Mouse (Mus musculus) cerebellum, postnatal 25 days (tissue): ENCODE measurements around the gene Gsdma.

ENCODE experiments used
- DNase-seq, 2 experiments: peaks; one replicate each; pipeline ENCODE4 v3.0.0; 2021; ENCODE audit warnings: mixed read lengths in 2 of 2

Gsdma gene

DNA sequence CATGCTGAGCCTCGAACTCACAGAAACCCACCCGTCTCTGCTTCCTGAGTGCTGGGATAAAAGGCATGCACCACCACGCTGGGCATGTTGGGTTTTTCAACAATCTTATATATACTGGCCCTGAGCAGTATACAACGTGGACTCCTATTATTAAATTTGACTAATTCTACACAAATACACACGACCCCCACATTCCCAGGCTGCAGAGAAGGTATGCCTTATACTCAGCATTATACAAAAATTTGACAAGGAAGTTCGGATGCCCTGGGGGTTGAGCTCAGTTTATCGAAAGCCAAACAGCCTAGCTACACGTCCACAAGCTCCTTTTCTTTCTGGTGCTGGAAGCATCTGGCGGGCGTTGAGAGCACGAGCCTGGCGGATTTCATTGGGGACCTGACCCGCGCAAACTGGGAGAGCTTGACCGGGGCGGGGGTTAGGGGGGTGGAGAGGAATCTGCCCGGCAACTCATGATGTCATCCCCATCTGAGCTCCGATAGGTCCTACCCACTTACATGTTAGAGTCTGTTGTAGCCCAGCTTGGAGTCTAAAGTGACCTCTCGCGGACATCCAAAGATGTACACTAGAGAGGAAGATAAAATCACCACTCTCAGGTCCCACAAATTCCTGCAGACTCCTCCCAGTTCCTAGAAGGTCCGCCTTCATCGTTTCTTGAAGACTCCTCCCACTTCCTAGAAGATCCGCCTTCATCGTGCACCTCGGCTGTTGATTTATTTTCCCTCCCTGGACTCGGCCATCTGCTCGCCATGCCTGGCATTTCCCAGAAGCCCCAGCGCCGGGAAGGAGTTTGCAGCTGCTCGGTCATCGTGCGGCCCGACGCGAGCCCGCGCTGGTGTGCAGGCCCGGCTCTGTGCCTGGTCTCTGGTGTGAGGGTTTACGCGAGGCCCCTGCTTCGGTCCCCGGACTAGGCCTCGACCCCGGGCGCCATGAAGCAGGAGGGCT is 17.9 kb downstream of the Gsdma start, which contains the start of gene Psmd3:
TSS of gene Psmd3 (plus strand) at position 769 of the 960 bp plus-strand sequence.
- DNase-seq = peak; percentile 97 to 99

DNA sequence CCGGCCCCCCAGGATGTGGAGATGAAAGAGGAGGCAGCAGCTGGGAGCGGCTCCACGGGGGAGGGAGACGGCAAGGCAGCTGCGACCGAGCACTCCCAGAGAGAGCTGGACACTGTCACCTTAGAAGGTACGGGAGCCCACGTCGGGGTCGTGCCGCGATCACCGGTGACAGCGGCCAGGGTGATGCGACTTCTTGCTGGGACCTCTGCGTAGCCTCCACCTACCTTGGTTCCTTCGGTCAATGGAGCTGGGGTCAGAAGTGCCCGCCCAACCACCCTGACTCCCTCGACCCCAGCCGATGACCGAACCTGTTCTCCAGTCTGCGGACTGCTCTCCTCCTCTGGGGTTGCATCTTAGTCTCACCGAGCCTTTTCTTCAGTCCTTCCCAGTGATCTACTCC is 18.7 kb downstream of the Gsdma start:
- DNase-seq = no peak

DNA sequence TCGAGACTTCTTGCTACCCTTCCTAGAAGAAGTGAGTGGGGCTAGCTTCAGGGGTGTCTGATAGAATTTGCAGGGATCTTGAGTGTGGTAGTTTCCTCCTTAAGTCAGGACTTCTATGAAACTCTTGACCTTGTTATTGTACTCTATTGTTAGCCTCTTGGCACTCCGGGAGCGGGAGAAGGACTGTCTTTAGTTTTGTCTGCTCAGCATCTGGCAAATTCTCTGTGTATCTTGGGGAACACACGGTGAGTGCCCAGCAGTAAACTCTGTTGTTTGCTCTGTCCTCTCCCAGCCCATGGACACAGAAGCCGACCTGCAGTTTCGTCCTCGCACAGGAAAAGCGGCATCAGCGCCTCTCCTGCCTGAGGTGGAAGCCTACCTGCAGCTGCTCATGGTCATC is 21.5 kb downstream of the Gsdma start:
- peak in 1 of 2 experiments; percentile 4 for DNase-seq

DNA sequence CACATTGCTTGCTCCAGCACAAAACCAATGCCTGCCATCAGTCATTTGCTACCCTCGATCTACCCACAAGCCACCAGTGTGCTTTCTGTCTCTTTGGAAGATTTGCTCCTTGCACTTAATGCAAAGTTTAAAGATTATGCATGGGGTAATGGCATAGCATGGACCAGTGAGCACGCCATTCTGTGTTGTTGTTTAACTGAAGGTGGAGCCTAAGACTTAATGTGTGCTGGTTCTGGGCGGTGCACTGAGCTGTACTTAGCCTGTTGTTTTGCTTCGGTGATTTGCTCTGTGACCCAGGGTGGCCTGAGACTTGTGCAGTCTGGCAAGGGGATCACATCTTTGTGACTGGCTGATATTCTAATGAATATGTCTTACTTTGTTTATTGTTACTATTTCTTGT is 22.8 kb downstream of the Gsdma start:
- no peak for DNase-seq

DNA sequence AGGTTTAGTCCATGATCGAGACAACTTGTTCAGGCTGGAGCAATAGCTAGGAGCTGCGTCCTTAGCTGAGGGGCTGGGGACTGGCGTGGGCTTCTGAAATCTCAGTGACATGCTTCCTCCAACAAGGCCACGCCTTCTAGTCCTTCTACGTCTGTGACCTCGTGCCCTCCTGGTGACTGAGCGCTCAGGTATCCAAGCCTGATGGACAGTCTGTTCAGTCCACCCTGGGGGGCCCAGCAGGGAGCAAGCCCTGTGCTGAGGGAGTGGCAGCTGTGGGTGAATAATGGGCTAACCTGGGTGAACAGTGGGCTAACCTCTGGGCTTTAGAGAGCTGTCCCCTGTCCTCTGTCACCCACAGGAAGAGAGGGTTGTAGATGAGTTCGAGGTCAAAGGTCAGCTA is 23.9 kb downstream of the Gsdma start:
- DNase-seq = peak in 1 of 2 experiments; percentile 11

DNA sequence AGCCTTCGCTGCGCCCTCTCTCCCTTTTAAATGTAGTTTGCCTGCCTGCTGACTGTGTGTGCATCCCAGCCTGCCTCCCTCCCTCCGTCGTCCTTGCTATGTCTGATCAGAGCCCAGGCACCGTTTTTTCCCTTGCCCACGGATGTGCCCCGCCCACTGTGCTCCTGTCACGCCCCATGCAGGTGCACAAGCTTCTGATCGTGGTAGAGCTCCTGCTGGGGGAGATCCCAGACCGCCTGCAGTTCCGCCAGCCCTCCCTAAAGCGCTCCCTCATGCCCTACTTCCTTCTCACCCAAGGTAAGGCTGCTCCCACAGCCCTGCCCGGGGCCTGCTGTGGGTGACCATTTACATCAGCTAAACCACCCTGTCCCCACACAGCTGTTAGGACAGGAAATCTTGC is 29.1 kb downstream of the Gsdma start:
- DNase-seq = peak in 1 of 2 experiments; percentile 17

DNA sequence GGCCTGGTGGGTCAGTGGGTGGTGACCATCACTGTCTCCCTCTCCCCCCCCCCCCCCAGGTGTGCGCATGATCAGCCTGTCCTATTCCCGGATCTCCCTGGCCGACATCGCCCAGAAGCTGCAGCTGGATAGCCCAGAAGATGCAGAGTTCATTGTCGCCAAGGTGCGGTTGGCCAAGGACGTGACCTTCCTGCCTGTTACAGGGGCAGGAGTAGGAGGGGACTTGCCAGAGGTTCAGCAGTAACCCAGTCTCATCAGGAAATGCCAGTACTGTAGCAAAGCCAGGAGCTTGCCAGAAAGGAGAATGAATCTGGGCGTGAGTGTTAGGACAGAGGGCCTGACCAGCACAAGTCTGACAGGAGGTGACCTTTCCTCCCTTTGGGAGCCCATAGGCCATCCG is 29.6 kb downstream of the Gsdma start:
- no peak for DNase-seq

DNA sequence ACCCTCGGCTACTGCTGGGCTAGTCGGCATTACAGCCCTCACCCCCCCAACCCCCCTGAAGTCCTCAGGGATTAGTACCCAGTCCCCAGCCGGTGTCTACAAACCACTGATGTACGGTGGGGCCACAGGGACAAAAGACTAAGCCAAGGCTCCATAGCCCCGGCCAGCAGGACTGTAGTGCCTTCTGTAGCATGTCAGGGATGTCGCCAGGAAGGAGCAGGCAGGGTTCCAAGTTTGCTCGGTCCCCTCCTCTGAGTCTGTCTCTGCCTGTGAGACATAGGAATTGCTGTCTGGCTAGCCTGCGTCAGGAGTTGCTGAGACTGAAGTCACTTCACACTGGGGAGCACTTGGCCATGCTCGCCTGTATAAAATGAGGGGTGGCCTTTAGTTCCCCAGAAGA is 30.1 kb downstream of the Gsdma start:
- DNase-seq = peak in 1 of 2 experiments; percentile 18

DNA sequence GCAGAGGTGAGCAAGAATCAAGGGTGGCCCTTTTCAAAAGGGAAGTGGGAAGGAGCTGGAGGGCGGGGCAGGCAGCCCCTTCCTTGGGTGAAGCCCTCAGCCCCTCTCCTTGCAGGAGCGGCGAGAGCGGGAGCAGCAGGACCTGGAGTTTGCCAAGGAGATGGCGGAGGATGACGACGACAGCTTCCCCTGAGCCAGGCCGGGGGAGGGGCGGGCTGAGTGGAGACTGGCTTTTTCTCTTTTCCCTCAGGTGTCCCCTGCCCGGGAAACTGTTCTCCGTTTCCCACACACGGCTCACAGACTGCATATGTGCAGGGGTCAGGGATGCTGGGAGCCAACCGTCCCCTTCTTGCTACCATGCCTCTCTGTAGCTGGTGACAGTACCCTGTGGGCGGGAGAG is 31.3 kb downstream of the Gsdma start:
- DNase-seq = peak in 1 of 2 experiments; percentile 40

DNA sequence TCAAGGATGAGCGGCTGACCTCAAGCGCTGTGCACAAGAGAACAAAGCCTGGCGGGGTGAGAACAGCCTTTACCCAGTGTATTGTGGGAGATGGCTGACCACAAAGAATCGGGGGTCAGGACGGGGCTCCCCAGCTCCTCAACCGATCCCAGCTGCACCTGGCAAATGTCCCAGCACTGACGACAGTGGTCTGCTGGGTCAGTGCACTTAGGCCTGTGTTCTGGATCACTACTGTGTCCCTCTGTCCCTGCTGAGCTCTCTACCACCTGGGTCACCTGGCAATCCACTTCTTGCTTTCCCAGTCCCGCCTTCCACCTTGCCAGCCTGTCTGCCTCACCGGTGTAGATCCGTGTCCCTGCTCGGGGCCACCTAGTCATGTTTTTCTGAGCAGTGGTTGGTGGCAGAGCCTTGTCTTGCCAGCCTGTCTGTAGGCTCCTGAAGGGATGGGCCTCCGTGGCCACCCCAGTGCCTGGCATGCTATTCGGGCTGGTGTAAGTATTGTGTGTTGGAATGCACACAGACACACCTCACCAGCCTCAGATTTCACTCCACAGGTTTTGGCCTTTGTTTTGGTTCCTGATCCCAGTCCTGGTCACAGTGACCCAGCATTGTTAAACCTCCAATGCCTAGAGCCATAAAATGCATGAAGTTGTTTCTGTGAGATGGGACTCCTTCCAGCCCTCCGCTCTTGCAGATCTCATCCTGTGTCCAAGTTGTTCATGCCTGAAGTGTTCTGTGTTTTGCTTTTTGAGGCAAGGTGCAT is 32.5 kb downstream of the Gsdma start:
- DNase-seq = peak in 1 of 2 experiments; percentile 42

DNA sequence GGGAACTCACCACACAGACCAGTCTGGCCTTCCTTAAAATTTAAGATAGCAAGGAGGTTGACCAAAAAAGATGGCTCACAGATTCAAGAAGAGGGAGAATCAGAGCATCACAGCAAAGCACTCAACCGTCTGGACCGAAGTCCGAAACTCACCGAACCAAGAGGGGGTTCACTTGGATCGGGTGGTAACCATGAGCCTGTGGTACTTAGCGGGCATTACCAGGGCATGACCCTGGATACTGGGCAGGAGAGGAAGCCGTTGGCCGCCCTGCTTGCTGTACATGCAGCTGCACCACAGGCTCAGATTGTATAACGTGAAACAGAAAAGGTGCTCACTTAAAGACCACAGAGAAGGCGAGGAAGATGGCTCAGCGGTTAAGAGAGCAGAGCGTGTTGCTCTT is 33.1 kb downstream of the Gsdma start:
- DNase-seq = peak in 1 of 2 experiments; percentile 4

DNA sequence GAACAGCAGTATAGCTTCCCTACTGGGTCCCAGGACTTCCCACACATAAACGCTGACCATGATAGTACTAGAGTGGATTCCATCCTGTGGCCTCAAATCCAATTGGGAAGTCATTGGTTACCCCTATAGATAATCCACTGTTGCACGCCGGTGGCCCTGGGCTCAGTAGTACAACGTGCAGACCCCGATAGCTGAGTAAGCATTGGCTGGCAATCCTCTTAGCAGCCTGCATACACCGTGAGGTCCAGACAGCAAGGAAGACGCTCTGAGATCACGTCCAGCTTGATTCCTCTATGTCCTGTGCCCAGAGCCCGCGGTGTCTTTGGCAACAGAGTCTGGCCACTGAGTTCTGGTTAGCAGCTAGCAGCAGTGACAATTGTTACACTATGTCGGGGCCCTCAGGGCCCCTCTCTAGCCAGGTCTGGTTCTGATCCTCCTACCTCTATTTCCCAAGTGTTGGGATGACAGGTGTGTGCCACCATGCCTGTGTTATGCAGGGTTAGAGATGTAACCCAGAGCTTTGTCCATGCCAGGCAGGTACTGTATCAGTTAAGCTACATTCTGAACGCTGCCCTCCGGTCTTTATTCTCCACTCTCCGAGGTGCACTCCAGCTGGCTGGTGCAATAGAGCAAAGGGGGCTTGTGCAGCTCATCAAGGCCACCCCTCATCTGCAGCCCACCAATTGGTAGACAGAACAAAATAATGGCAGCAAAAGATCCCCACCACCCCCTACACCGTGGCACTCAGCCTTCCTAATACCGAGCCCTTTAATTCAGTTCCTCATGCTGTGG is 34.9 kb downstream of the Gsdma start:
- DNase-seq = peak in 1 of 2 experiments; percentile 16

DNA sequence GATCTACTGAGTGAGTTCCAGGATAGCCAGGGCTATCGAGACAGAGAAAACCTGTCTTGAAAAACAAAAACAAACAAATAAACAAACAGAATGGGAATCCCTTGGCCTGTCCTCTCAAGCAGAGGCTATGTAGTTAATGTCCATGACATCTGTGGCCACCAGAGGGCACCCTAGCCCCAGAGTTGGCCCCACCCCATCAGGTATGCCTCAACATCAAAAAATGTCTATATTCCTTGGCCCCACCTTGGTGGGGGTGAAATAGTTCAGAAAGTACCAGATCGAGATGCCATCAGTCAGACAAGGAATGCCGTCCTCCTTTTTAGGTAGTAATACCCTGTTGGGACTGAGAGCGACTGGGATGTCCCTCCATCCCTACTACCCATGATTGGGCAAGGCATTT is 35.8 kb downstream of the Gsdma start:
- DNase-seq = peak; percentile 86 to 91

DNA sequence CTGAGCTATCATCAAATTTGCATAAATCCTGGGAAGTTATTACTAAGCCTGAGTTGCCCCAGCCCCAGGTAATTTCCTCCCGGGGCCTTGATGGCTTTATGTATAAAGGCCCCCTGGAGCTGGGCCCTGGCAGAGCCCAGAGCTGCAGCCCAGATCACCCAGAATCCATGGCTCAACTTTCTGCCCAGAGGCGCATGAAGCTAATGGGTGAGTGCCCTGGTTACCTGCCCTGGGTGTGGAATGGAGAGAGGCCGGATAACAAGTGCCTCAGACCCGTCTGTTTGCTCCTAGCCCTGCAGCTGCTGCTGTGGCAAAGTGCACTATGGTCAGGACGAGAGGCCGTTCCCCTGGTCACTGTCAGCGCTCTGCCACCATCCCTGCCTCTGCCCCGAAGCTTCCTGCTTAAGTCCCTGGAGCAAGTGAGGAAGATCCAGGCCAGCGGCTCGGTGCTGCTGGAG is 37.1 kb downstream of the Gsdma start, which contains the start of gene Csf3:
TSS of gene Csf3 (plus strand) at position 51 of the 458 bp plus-strand sequence.
- DNase-seq = no peak

DNA sequence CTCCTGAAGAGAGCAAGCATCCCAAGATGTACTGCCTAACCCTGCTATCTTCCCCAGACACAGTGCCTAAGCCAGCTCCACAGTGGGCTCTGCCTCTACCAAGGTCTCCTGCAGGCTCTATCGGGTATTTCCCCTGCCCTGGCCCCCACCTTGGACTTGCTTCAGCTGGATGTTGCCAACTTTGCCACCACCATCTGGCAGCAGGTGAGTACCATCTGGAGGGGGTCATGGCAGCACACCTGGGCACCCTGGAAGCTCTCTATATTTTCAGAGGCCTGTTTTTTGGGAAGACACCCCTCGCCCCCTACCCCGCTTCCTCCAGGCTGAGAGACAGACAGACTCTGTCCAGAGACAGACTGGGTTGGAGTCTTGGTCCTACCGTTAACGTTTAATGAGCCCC is 38.2 kb downstream of the Gsdma start:
- no peak for DNase-seq

DNA sequence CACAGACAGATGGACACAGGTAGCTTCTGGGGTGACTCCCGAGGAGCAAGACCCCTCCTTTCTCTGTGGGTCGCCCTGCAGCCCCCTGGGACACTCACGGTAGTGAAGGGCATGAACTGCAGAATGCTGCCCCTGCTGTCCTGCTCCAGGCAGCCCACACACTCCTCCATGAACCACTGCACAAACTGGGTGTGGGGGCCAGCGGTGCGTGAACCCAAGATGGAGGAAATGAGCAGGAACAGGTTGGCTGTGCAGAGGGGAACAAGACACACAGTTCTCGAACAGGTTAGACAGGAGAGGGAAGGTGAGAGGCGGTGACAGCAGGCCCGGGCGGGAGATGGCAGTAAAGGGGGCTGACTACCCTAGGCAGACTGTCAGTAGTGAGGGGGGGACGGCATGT is 40.9 kb downstream of the Gsdma start:
- DNase-seq = no peak

DNA sequence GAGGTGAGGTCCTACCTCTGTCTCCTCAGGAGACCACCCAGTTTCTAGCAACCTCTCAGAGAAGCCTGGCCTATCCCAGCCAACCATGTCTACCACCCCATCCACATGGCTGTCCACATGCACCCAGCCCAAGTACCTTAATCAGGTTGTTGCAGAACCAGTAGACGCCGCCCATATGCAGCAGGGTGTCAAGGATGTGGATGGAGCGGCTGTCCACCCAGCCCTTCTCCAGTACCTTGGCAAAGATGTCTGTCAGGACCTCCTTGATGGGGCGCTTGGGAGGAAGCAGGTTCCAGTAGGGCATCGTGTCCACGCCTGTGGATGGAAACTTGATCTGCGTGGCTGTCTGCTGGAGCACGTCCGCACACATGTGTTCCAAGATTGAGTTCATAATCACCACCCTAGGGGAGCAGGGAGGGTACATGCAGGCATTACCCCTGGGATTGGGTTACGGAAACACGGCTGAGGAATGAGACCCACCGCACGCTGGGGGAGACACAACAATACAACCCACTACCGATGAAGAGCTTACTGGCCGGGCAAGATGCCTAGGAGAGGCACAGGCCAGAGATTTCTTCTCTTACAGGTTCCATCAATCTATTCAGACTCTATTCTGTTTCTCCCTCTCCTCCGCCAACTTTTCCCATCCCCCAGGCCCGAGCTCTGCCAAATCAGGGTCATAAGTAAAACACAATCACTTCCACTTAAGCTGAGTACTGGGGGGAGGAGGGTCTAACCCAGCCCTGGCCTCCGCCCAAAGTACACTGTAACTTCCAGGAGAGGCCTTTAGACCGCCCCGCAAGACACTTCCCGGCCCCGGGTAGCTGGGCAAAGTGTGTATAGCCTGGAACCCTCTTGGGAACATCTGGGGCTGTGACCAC is 43.5 kb downstream of the Gsdma start:
- DNase-seq = no peak

DNA sequence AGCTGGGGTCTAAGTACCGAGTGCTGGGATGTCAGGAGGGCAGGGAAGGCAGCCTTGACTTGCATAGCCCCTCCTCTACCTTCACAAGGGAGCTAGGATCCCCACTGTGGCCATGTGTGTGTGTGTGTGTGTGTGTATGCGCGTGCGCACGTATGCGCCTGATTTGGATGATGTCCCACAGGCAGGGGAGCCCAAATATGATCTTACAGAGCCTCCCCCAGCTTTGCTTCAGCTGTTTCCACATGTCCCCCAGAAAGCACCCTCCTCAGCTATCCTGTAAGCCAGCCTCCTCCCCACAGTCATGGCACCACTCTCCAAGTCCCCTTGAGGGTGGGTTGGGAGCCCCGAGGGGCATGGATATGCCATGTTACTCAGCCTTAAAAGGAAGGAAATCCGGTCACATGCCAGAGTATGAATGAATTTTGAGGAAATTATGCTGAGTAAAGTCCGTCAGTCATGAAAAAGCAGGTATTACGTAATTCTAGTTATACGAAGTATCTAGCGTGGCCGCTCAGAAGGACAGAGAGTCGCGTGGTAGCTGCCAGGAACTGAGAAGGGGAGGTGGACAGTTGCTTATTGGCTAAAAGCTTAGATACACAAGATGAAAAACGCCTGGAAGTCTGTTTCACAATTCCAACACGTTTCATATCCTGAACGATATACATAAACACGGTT is 44.3 kb downstream of the Gsdma start:
- no peak for DNase-seq

DNA sequence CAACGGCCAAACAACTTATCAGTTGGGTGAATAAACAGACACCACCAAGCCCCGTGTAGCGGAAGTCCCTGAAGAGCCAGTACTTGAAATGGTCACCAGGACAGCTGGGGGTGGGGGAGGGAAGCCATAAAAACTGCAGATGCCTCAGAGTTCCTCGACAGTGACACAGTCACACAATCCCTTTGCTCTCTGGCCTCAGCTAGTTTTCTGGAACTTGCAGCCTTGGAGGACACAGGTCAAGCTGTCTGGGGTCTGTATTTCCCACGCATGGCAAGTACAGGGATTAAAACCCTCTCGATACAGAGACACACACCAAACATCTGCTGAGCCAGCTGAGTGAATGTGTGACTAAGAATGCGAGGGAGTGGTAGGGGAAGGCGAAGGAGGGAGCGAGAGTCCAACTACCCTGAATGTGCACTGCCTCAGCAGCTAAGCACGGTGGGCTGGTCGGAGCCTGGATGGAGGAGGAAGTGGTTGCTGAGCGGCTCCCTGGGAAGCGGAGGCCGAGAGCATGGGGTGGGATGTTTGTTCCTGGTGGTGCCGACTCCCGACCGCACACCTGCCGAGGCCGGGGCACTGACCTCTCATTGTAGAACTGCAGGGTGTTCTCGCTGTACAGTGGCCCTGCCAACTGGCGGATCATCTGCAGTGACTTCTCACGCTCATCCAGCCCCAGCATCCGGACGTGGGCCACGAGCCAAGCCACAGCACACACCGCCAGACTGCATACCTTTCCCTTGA is 45.0 kb downstream of the Gsdma start:
- DNase-seq = peak in 1 of 2 experiments; percentile 52

DNA sequence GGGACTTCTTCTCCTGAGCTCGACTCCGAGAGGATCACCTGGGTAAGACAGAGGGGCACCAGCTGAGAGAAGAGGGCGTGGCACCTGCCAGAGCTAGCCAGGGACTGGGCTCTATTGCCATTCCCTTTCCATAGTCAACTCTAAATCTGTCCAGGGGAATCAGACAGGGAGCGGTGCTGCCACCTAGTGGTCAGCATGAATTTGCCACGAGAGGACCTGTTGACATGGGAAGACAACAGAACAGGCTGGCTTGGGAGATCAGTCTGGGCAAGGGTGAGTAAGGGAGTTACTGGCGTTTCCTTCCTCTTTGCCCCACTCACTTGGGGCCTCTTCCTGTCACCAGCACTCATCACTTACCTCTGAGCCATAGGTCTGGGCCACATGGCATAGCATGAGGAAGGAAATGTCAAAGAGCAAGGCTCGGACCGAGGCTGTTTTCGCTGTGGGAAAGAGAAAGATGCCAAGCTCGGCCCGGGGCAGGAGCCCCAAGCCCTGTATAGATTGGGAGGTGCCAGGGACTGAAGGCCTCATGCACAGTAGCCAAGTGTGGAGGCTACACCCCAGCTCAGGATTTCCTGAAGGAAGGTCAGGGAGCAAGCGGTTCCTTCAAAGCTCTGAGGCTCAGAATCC is 46.4 kb downstream of the Gsdma start:
- DNase-seq = peak; percentile 86 to 90
